Mouse (Mus musculus) limb, embryonic 14.5 days (tissue): ENCODE data around the gene Gfpt1. TPM values are rescaled to one million over a fixed set of nuclear protein-coding genes. Genes with fewer than 3 reads are reported as not detected.
"Not testable (repeated sequence)": the region's sequence is repeated elsewhere in the genome, so short reads cannot be mapped to it uniquely, and the experiment has no call there.

Source experiments
- ATAC-seq: fragments of 200-750 bp; cut with Nextera tagmentation; 2 replicates; pipeline ENCODE4 v1.8.0; 2017; ENCODE audit warnings: low read depth, moderate number of reproducible peaks, moderate TSS enrichment; ENCODE audit not compliant: low FRiP score
- DNase-seq: peaks from one replicate; pipeline ENCODE4 v3.0.0-alpha.2; 2015; ENCODE audit warnings: low spot score
- H3K27ac ChIP-seq: fragments of 300-500 bp; sonication (generic); replicated peaks from 2 replicates; pipeline ENCODE4 v1.5.1; 2014; ENCODE audit warnings: low read depth, mild to moderate bottlenecking, low read length, moderate library complexity, mixed read lengths
- H3K27me3 ChIP-seq: fragments of 300-500 bp; sonication (generic); 2 replicates; pipeline ENCODE4 v1.6.1; 2014; ENCODE audit warnings: low read length, mixed read lengths; ENCODE audit not compliant: control insufficient read depth, insufficient read depth
- H3K36me3 ChIP-seq: fragments of 300-500 bp; sonication (generic); 2 replicates; pipeline ENCODE4 v1.6.1; 2014; ENCODE audit warnings: mild to moderate bottlenecking, low read length, moderate library complexity, mixed read lengths; ENCODE audit not compliant: control insufficient read depth, insufficient read depth
- H3K4me1 ChIP-seq: fragments of 300-500 bp; sonication (generic); 2 replicates; pipeline ENCODE4 v1.6.1; 2014; ENCODE audit warnings: antibody characterized with exemption, low read length, mixed read lengths; ENCODE audit not compliant: control insufficient read depth, insufficient read depth
- H3K4me2 ChIP-seq: fragments of 300-500 bp; sonication (generic); replicated peaks from 2 replicates; pipeline ENCODE4 v1.6.1; 2014; ENCODE audit warnings: low read depth, mild to moderate bottlenecking, low read length, moderate library complexity; ENCODE audit not compliant: severe bottlenecking
- H3K4me3 ChIP-seq: fragments of 300-500 bp; sonication (generic); replicated peaks from 2 replicates; pipeline ENCODE4 v1.5.1; 2014; ENCODE audit warnings: low read length
- H3K9ac ChIP-seq: fragments of 300-500 bp; sonication (generic); 2 replicates; pipeline ENCODE4 v1.6.1; 2014; ENCODE audit warnings: mild to moderate bottlenecking, low read depth, low read length, moderate library complexity; ENCODE audit not compliant: severe bottlenecking
- H3K9me3 ChIP-seq: fragments of 300-500 bp; sonication (generic); 2 replicates; pipeline ENCODE4 v1.6.1; 2016; ENCODE audit warnings: low read length; ENCODE audit not compliant: control insufficient read depth
- POLR2A ChIP-seq: fragments of 200-500 bp; IDR thresholded peaks from 2 replicates; pipeline ENCODE4 v1.8.0; 2012; ENCODE audit warnings: inconsistent platforms, mild to moderate bottlenecking, moderate library complexity, borderline replicate concordance; ENCODE audit not compliant: insufficient read depth, insufficient read length; ENCODE audit errors: extremely low read depth
- WGBS: fragments of 180-500 bp; shearing (Covaris S2); extraction: QIAGEN DNeasy Blood & Tissue Kit; methylation state at CpG from one replicate; pipeline ENCODE4 v1.1.7; 2014; 5-methylcytosine and 5-hydroxymethylcytosine counted together
- polyA plus RNA-seq, 2 experiments: library from polyadenylated mRNA; depleted of rRNA in 1 of 2; stranded (reverse) in 1 of 2; unstranded in 1 of 2; fragments of >200 nt; fragmentation: Nextera tagmentation in 1 of 2; extraction: Ambion mirVana in 1 of 2; gene quantifications; 2 replicates each; pipeline versions ENCODE4 v1.2.1 to v1.2.3; 2012 to 2014

Gene Gfpt1
- polyA plus RNA-seq, 2 experiments: 21.5 to 35.8 TPM

DNA sequence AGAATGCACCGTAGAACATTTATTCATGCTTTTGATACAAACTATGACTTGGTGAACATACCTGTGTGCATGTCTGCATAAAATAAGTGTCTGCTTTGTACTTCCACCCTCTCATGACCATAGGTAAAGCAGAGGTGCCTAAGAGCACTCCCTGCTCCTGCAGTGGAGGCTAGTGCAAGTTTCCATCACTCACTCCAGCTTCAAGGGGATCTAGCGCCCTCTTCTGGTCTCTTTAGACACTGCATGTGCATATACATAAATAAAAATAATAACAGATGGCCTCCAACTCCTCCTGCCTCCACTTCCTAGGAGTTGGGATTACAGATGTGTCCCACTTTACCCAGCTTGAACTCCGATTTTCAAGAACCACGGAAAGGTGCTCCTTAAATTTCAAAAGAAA is 25.7 kb upstream of the Gfpt1 start:
- no peak overlapping the region for H3K27ac ChIP-seq
- TF ChIP-seq POLR2A: no peak
- WGBS: 57% methylated on average over 4 of the region's 4 CpGs
- no peak for ATAC-seq
- H3K4me2 ChIP-seq: no peak overlapping the region
- H3K9me3 ChIP-seq: no peaks in the 10 kb centered on the region
- no peak overlapping the region for H3K4me3 ChIP-seq
- DNase-seq: peak; percentile 29
- no peaks in the 10 kb centered on the region for H3K4me1 ChIP-seq
- H3K27me3 ChIP-seq: no peaks in the 10 kb centered on the region
- H3K36me3 ChIP-seq: peaks cover 62% of the 10 kb centered on the region
- no peak overlapping the region for H3K9ac ChIP-seq

DNA sequence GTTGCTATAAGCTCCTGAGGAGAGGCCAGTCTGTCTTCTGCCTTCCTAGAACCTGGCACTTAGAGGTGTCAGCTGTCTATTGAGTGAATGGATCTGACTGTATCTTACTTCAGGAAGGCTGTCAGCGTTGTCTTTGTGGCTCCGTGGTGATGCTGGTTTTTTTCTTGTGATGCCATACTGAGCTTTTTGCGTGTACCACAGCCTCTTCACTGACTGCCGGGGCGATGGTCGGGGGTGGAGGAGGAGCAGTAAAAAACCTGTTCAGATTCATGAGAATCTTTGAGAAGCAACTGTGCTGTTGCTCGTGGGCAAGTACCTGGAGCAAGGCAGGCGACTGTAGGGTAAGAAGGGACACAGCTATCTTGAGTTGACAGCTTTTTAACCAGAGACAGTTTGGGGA is 23.8 kb upstream of the Gfpt1 start:
- no peak overlapping the region for H3K4me3 ChIP-seq
- DNase-seq (no peak), ATAC-seq (no peak)
- 90% methylated on average over 8 of the region's 8 CpGs for WGBS
- no peaks in the 10 kb centered on the region for H3K4me1 ChIP-seq
- H3K9me3 ChIP-seq: no peaks in the 10 kb centered on the region
- no peak overlapping the region for H3K4me2 ChIP-seq
- no peak overlapping the region for H3K27ac ChIP-seq
- no peak overlapping the region for H3K9ac ChIP-seq
- H3K27me3 ChIP-seq: no peaks in the 10 kb centered on the region
- H3K36me3 ChIP-seq: peaks cover 70% of the 10 kb centered on the region
- TF ChIP-seq POLR2A: no peak

DNA sequence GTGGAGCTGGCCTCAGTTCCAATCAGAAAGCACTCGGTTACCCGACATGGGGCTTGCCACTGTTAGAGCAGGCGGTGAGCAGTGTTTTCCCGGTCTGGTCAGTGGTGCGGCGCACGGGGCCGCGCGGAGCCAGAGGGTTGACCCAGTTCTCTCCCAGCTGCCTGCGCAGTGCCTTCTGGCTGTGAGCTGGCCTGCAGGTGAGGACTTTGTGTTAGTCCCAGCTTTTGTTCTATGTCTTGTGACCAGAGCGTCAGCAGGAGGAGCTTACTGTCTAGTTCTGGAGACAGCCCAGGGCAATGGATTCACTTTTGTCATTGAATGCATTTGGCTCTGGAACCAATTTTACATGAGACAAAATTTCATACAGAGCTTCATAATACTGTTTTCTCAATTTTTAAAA is 20.9 kb upstream of the Gfpt1 start:
- no peak for ATAC-seq
- WGBS: 98% methylated on average over 12 of the region's 12 CpGs
- H3K9ac ChIP-seq: no peak overlapping the region

DNA sequence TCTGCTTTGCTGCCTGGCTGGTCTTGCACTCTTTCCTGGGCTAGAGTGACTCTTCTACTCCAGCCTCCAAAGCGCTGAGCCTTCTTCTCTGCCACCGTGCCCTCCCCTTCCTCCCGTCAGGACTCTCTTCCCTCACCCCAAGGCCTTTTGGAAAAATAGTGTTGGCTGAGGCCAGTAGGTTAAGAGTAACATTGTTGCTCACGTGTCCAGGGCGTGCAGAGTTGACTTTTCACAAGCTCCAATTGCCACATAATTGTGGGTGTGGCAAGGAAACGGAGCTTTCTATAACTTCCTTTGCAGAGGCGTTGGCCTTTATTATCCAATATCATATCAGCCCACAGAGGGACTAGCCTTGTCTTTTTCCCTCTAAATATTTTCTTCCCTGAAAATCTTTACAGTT is 15.7 kb upstream of the Gfpt1 start:
- peaks cover 47% of the 10 kb centered on the region for H3K36me3 ChIP-seq
- WGBS: 81% methylated on average over 7 of the region's 7 CpGs
- DNase-seq (no peak), ATAC-seq (no peak)
- no peak overlapping the region for H3K4me3 ChIP-seq
- H3K27me3 ChIP-seq: no peaks in the 10 kb centered on the region
- no peak overlapping the region for H3K4me2 ChIP-seq
- no peak for TF ChIP-seq POLR2A
- no peak overlapping the region for H3K9ac ChIP-seq
- H3K4me1 ChIP-seq: no peaks in the 10 kb centered on the region
- no peaks in the 10 kb centered on the region for H3K9me3 ChIP-seq
- no peak overlapping the region for H3K27ac ChIP-seq

More for the DNA sequence above, 20.9 kb upstream of the Gfpt1 start:
- H3K4me3 ChIP-seq: no peak overlapping the region
- peaks cover 78% of the 10 kb centered on the region for H3K36me3 ChIP-seq
- no peak overlapping the region for H3K27ac ChIP-seq
- no peak for TF ChIP-seq POLR2A
- H3K4me2 ChIP-seq: no peak overlapping the region
- H3K9me3 ChIP-seq: no peaks in the 10 kb centered on the region
- no peak for DNase-seq
- no peaks in the 10 kb centered on the region for H3K27me3 ChIP-seq
- H3K4me1 ChIP-seq: no peaks in the 10 kb centered on the region

DNA sequence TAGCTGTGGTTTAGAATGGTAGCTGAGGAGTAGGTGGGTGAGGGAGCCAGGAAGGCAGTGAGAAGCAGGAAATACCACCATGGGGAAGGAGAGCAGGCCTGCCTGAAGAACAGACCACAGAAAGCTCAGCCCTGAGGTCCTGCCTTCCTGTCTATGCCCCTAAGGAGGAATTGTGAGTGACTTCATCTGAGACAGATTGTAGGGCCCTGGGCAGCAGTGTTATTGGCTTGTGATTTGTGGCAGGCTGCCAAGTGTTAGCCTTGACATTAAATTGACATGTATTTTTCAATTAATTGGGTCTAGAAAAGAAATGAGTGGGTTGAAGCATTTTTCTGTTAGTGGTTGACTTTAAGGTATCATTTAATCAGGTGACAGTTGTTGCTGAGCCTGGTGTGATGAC is 13.8 kb upstream of the Gfpt1 start:
- Histone ChIP-seq H3K27me3 (no peaks in the 10 kb centered on the region), H3K4me1 (no peaks in the 10 kb centered on the region), H3K9me3 (no peaks in the 10 kb centered on the region), H3K4me2 (no peak overlapping the region), H3K9ac (no peak overlapping the region), H3K4me3 (no peak overlapping the region), H3K36me3 (peaks cover 33% of the 10 kb centered on the region), H3K27ac (no peak overlapping the region)
- TF ChIP-seq POLR2A: no peak
- ATAC-seq (no peak), DNase-seq (no peak)

DNA sequence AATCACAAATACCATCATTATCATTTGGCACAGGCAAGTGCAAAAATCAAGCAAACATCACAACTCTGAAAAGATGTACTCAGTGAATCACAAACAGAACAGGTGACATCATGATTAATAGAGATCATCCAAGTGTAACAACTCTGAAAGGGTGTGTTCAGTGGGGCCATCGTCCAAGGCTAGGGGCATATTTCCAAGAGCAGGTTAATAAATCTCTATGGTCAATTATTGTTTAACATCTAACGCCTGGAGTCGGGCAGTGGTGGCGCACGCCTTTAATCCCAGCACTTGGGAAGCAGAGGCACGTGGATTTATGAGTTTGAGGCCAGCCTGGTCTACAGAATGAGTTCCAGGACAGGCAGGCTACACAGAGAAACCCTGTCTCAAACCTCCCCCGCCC is 11.3 kb upstream of the Gfpt1 start:
- not testable (repeated sequence) for DNase-seq, H3K9me3 ChIP-seq, ATAC-seq, H3K27ac ChIP-seq, H3K4me3 ChIP-seq, H3K9ac ChIP-seq, H3K27me3 ChIP-seq, H3K4me1 ChIP-seq, H3K4me2 ChIP-seq
- 56% methylated on average over 7 of the region's 7 CpGs for WGBS
- H3K36me3 ChIP-seq: peaks cover 13% of the 10 kb centered on the region
